Mouse (Mus musculus) limb, embryonic 11.5 days (tissue): ENCODE measurements around the gene Gm26938. TPM values are rescaled to one million over a fixed set of nuclear protein-coding genes. Genes with fewer than 3 reads are reported as not detected.
A peak's percentile ranks its signal among the peaks of the same experiment; 100 is the strongest.

Source experiments
- ATAC-seq: fragments of 200-750 bp; cut with Nextera tagmentation; 2 replicates; pipeline ENCODE4 v1.8.0; 2017; ENCODE audit warnings: low read depth; ENCODE audit not compliant: insufficient number of reproducible peaks, low FRiP score, low TSS enrichment
- DNase-seq: peaks from one replicate; pipeline ENCODE4 v3.0.0-alpha.2; 2015; ENCODE audit warnings: low spot score
- H3K27ac ChIP-seq: fragments of 300-500 bp; sonication (generic); replicated peaks from 2 replicates; pipeline ENCODE4 v1.5.1; 2014; ENCODE audit warnings: low read depth, mild to moderate bottlenecking, low read length
- H3K27me3 ChIP-seq: fragments of 300-500 bp; sonication (generic); 2 replicates; pipeline ENCODE4 v1.6.1; 2014; ENCODE audit warnings: mild to moderate bottlenecking, low read length, mixed read lengths; ENCODE audit not compliant: control insufficient read depth, insufficient read depth
- H3K36me3 ChIP-seq: fragments of 300-500 bp; sonication (generic); 2 replicates; pipeline ENCODE4 v1.6.1; 2014; ENCODE audit warnings: mild to moderate bottlenecking, low read length, moderate library complexity, mixed read lengths; ENCODE audit not compliant: control insufficient read depth, insufficient read depth
- H3K4me1 ChIP-seq: fragments of 300-500 bp; sonication (generic); 2 replicates; pipeline ENCODE4 v1.6.1; 2014; ENCODE audit warnings: low read length, mixed read lengths; ENCODE audit not compliant: control insufficient read depth, insufficient read depth
- H3K4me2 ChIP-seq: fragments of 300-500 bp; sonication (generic); 2 replicates; pipeline ENCODE4 v1.6.1; 2014; ENCODE audit warnings: low read depth, mild to moderate bottlenecking, moderate library complexity; ENCODE audit not compliant: severe bottlenecking
- H3K4me3 ChIP-seq: fragments of 300-500 bp; sonication (generic); 2 replicates; pipeline ENCODE4 v1.5.1; 2014; ENCODE audit warnings: low read depth, low read length
- H3K9ac ChIP-seq: fragments of 300-500 bp; sonication (generic); 2 replicates; pipeline ENCODE4 v1.6.1; 2014; ENCODE audit warnings: mild to moderate bottlenecking, low read length
- H3K9me3 ChIP-seq: fragments of 300-500 bp; sonication (generic); 2 replicates; pipeline ENCODE4 v1.6.1; 2016; ENCODE audit warnings: low read length; ENCODE audit not compliant: control insufficient read depth
- WGBS: fragments of 180-500 bp; shearing (Covaris S2); extraction: QIAGEN DNeasy Blood & Tissue Kit; methylation state at CpG from one replicate; pipeline ENCODE4 v1.1.7; 2014; 5-methylcytosine and 5-hydroxymethylcytosine counted together
- polyA plus RNA-seq: library from polyadenylated mRNA; unstranded; fragments of >200 nt; fragmentation: Nextera tagmentation; extraction: Ambion mirVana; gene quantifications from 2 replicates; pipeline ENCODE4 v1.2.1, GENCODE M21; 2014

Gm26938 gene
- polyA plus RNA-seq, 1 experiment from 2014 or later: not detected

DNA sequence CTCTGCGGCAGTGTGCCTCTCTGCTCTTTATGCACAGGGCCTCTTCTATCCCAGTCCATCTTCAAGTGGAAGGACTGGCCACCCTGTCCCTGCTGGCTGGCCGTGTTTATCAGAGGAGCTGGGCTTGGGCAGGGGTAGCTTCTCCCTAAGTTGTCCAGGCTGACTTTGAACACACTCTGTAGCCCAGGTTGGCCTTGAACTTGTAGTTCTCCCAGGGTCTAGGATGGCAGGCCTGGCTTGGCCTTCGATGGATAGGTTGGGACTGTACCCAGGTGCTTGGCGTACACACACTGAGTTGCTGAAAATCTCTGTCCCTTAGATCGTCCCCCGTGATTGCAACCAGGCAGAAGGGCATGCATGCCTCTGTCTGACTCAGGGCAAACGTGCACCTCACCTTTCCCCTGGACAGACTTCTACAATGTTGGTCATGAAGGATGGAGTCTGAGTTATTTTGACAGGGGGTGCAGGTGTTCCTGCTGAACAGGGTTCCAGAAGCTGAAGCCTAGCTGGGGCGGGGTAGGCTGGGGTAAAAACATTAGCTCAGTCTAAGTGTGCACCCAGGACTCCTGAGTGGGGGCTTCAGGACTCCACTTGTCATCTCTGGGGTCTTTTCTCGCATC is 30.1 kb downstream of the Gm26938 start:
- 84% methylated on average over 9 of the region's 9 CpGs for WGBS
- peaks cover 18% of the 10 kb centered on the region; the same call in 1 of the 2 replicates for H3K4me1 ChIP-seq
- no peaks in the 10 kb centered on the region for H3K9me3 ChIP-seq
- H3K27ac ChIP-seq: no peak overlapping the region
- ATAC-seq (no peak), DNase-seq (no peak)
- no peaks in the 10 kb centered on the region for H3K27me3 ChIP-seq
- H3K4me2 ChIP-seq: no peak overlapping the region
- no peak overlapping the region for H3K4me3 ChIP-seq
- H3K36me3 ChIP-seq: peaks cover 3% of the 10 kb centered on the region; the same call in 1 of the 2 replicates
- H3K9ac ChIP-seq: no peak overlapping the region

DNA sequence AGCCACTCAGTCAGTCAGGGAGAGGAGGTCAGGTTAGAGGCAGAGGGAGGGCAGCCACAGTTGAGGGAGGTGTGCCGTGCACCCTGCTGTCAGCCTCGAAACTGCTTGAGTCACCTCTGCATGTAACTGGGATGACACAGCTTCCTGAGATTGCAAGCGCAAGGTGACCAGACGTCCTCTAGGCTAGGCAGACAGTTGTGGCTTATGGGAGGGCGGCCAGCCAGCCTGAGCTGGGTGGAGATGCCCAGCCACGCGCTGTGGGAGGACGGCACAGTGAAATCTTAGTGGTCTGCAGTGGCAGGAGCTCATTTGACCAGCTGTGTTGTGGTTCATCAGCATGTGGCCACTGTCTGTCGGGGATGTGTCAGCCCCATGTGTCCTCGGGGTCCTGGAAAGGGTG is 31.3 kb downstream of the Gm26938 start:
- ATAC-seq: no peak
- WGBS: 68% methylated on average over 10 of the region's 10 CpGs
- H3K4me1 ChIP-seq: peaks cover 18% of the 10 kb centered on the region; the same call in 1 of the 2 replicates

DNA sequence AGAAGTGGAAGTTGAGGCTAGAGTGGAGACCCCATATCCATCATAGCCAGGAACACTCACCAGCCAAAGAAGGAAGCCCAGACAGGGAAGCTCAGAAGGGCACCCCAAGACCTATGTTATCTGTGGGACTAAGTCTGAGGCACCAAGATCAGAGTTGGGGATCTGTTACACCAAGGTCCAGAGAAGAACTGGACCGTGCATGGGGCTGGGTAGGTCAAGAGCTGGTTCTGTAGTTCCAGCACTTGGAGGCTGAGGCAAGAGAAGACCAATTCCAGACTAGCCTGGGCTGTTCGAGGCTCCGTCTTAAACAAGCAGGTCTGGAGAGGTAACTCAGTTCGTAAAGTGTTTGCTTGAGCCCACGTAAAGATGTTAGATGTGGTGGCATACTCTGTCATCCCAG is 32.1 kb downstream of the Gm26938 start:
- Histone ChIP-seq H3K9ac (no peak overlapping the region), H3K4me3 (no peak overlapping the region), H3K27me3 (no peaks in the 10 kb centered on the region), H3K4me2 (no peak overlapping the region), H3K4me1 (peaks cover 18% of the 10 kb centered on the region; the same call in 1 of the 2 replicates), H3K9me3 (no peaks in the 10 kb centered on the region), H3K27ac (no peak overlapping the region), H3K36me3 (no peaks in the 10 kb centered on the region)
- WGBS: 83% methylated on average over 5 of the region's 5 CpGs
- ATAC-seq: no peak
- no peak for DNase-seq

More for the DNA sequence above, 31.3 kb downstream of the Gm26938 start:
- H3K36me3 ChIP-seq: no peaks in the 10 kb centered on the region; the same call in 1 of the 2 replicates
- no peak overlapping the region for H3K4me2 ChIP-seq
- H3K9ac ChIP-seq: no peak overlapping the region
- no peaks in the 10 kb centered on the region for H3K27me3 ChIP-seq
- no peak for DNase-seq
- no peak overlapping the region for H3K27ac ChIP-seq
- H3K9me3 ChIP-seq: no peaks in the 10 kb centered on the region
- no peak overlapping the region for H3K4me3 ChIP-seq

DNA sequence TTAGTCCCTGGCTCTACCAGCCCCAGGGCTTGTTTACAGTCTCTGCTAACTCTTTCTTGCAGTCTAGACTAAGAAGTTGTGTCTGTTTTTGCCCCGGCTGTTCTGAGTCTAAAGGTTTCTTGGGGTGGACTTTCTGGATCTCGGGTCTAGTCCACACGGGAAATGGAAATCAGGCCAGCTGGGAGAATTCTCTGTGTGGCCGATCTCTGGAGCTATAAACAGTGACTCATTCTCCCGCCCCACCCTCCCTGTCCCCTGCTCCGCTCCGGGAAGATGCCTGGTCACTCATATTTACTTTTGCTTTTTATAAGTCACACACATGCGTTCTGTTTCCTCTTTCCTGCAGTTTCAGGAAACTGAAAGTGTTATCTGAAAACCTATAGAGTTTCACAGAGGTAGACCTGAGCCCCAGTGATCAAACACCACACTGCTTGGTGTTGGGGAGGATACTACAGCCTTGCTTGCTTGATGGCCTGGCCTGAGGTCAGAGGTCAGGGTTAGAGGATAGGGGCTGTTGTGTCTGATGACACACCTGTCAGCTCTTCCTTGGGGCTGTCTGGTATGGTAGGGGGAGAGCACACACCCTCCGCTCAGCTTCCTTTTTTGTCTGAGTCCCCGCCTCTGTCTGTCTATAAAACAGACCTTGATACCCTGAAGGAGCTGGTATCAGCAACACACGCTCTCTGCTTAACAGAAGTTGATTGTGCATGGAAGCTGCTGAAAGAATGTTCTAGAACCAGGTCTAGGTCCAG is 32.7 kb downstream of the Gm26938 start:
- Histone ChIP-seq H3K4me3 (no peak overlapping the region), H3K36me3 (no peaks in the 10 kb centered on the region), H3K9ac (no peak overlapping the region), H3K4me1 (peaks cover 18% of the 10 kb centered on the region; the same call in 1 of the 2 replicates), H3K9me3 (no peaks in the 10 kb centered on the region), H3K4me2 (no peak overlapping the region), H3K27ac (no peak overlapping the region), H3K27me3 (no peaks in the 10 kb centered on the region)
- 72% methylated on average over 11 of the region's 11 CpGs for whole genome bisulfite sequencing
- DNase-seq (no peak), ATAC-seq (no peak)

DNA sequence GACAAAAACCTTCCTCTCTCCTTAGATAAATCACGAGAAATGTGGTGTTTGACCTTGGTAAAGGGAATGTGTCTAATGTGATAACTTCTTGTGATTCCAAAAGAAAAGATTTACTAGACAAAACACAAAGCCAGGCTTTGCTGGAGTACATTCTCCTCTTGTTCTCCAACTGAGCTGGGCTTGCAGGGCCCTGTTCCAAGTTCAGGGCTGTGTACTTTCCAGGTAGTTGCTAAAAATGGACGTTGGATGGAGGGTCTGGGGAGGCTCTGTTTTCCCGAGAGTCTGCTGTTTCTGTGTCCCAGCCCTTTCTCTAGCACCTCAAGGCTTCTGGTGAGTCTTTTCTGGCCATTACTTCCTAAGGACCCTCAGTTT is 33.3 kb downstream of the Gm26938 start:
- H3K27me3 ChIP-seq: no peaks in the 10 kb centered on the region
- no peak overlapping the region for H3K4me3 ChIP-seq
- H3K4me2 ChIP-seq: no peak overlapping the region
- H3K4me1 ChIP-seq: peaks cover 15% of the 10 kb centered on the region; the same call in 1 of the 2 replicates
- WGBS: 63% methylated on average over 3 of the region's 3 CpGs
- DNase-seq (no peak), ATAC-seq (no peak)
- H3K9ac ChIP-seq: no peak overlapping the region
- no peaks in the 10 kb centered on the region for H3K9me3 ChIP-seq
- H3K27ac ChIP-seq: no peak overlapping the region
- H3K36me3 ChIP-seq: no peaks in the 10 kb centered on the region

DNA sequence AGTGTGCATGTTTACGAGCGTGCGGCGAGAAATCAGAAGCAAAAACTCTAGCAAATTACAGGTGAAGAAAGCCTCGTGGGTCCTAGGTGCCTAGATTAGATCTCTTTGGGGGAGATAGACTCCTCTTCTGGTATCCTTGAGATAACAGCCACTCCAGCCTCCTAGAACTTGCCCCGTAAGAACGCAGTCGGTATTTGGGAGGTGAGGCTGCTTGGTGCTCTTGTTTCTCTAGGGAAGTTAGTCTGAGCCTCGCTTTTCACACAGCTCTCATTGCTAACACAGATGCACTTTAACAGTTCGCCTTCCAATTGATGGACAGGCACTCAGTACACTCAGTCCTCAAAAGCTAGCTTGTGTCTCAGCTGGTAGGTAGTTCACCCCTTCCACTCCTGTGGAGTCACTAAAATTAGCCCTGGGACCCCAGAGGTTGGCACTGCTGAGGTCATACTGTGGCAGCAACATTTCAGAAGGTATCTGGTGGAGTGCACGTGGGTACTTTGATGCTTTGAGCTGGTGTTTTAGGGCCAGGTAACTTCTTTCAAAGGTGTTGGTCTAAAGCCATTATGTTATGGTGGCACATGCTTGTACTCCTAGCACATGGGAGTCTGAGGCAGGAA is 33.9 kb downstream of the Gm26938 start:
- H3K27ac ChIP-seq: no peak overlapping the region
- peak overlapping the region; percentile 71; the same call in 1 of the 2 replicates for H3K9ac ChIP-seq
- H3K4me2 ChIP-seq: peak overlapping the region; percentile 99
- H3K27me3 ChIP-seq: no peaks in the 10 kb centered on the region
- DNase-seq (no peak), ATAC-seq (no peak)
- peak overlapping the region; percentile 82 for H3K4me3 ChIP-seq
- H3K9me3 ChIP-seq: no peaks in the 10 kb centered on the region
- WGBS: 24% methylated on average over 11 of the region's 11 CpGs
- peaks cover 8% of the 10 kb centered on the region; the same call in 1 of the 2 replicates for H3K4me1 ChIP-seq
- no peaks in the 10 kb centered on the region for H3K36me3 ChIP-seq

DNA sequence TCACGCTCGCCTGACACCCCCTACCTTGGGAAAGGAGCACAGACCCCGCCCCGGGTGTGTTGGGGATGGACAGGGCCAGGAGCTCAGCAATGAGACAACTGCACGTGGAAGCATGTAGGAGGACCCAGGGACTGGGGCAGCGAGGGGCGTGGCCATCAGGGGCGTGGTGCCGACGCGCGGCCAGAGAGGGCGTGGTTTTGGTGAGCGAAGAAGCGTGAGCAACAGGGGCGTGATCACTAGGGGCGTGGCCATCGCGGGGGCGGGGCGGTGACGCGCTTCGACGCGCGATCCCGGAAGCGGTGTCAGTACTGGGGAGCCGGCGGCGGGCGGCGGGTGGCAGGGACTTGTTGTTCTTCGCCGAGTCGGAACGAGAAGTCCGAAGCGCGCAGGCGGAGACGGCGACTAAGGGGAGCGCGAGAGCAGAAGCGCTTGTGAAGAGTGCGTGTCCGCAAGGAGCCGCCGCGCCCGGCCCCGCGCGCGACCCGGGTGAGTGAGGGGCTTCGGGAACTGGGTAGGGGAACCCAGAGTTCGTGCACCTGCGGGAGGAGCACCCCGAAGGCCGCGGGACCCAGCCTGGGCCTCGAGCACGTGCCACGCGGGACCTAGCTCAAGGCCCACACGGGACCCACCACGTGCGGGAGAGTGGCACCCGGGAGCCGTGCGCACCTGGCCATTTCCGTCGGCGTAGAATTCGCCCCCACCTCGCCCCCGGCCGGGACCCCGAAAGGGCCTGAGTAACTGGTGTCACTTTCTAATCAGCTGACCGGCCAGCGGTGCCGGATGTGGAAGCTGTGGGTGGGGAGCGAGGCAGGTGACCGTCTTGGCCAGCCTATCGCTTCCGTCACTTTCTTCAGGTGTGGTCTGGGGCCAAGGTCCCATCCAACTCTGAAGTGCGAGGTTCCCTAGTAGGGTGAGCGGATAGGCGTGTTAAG is 34.7 kb downstream of the Gm26938 start, which contains the start of gene Mafk:
Gene Mafk, plus strand, starts transcription at position 287 of the 932 bp plus-strand sequence.
- H3K27me3 ChIP-seq: no peaks in the 10 kb centered on the region
- H3K4me3 ChIP-seq: peak within 1 kb of the TSS; percentile 82
- no peaks in the 10 kb centered on the region for H3K36me3 ChIP-seq
- peak within 1 kb of the TSS; percentile 99 for H3K4me2 ChIP-seq
- peak; percentile 85 for ATAC-seq
- H3K4me1 ChIP-seq: peaks cover 3% of the 10 kb centered on the region; the same call in 1 of the 2 replicates
- H3K27ac ChIP-seq: 0 out of 2 replicates have a peak within 1 kb of the TSS, but pooled peaks have one; percentile 21
- 1% methylated on average over 79 of the region's 92 CpGs for WGBS
- H3K9ac ChIP-seq: peak within 1 kb of the TSS; percentile 71
- DNase-seq: peak; percentile 97
- no peaks in the 10 kb centered on the region for H3K9me3 ChIP-seq
